Mouse (Mus musculus) forebrain, embryonic 13.5 days (tissue): Measurements from ENCODE around the gene BC048507. TPM values are rescaled to one million over a fixed set of nuclear protein-coding genes. Genes with fewer than 3 reads are reported as not detected.
"Not testable (repeated sequence)": the region's sequence is repeated elsewhere in the genome, so short reads cannot be mapped to it uniquely, and the experiment has no call there.

ENCODE experiments used
- ATAC-seq: fragments of 200-750 bp; cut with Nextera tagmentation; 2 replicates; pipeline ENCODE4 v1.8.0; 2017
- H3K27ac ChIP-seq: fragments of 300-500 bp; sonication (generic); 2 replicates; pipeline ENCODE4 v1.5.1; 2015; ENCODE audit warnings: inconsistent platforms, mild to moderate bottlenecking, moderate library complexity
- H3K27me3 ChIP-seq: fragments of 300-500 bp; sonication (generic); 2 replicates; pipeline ENCODE4 v1.6.1; 2015; ENCODE audit warnings: mild to moderate bottlenecking, inconsistent platforms
- H3K36me3 ChIP-seq: fragments of 300-500 bp; sonication (generic); 2 replicates; pipeline ENCODE4 v1.6.1; 2015; ENCODE audit warnings: mild to moderate bottlenecking, inconsistent platforms; ENCODE audit not compliant: poor library complexity, severe bottlenecking
- H3K4me1 ChIP-seq: fragments of 300-500 bp; sonication (generic); 2 replicates; pipeline ENCODE4 v1.6.1; 2015; ENCODE audit warnings: inconsistent platforms
- H3K4me2 ChIP-seq: fragments of 300-500 bp; sonication (generic); 2 replicates; pipeline ENCODE4 v1.6.1; 2015; ENCODE audit warnings: inconsistent platforms, mild to moderate bottlenecking, moderate library complexity
- H3K4me3 ChIP-seq: fragments of 300-500 bp; sonication (generic); 2 replicates; pipeline ENCODE4 v1.5.1; 2015; ENCODE audit warnings: mild to moderate bottlenecking, inconsistent platforms
- H3K9ac ChIP-seq: fragments of 300-500 bp; sonication (generic); 2 replicates; pipeline ENCODE4 v1.6.1; 2015; ENCODE audit warnings: mild to moderate bottlenecking, inconsistent platforms
- H3K9me3 ChIP-seq: fragments of 300-500 bp; sonication (generic); replicated peaks from 2 replicates; pipeline ENCODE4 v1.6.1; 2016; ENCODE audit warnings: inconsistent platforms
- WGBS: fragments of 180-500 bp; shearing (Covaris S2); methylation state at CpG from one replicate; pipeline ENCODE4 v1.1.7; 2015; 5-methylcytosine and 5-hydroxymethylcytosine counted together
- polyA plus RNA-seq: library from polyadenylated mRNA; unstranded; fragments of >200 nt; fragmentation: Nextera tagmentation; extraction: Ambion mirVana; gene quantifications from 2 replicates; pipeline ENCODE4 v1.2.1, GENCODE M21; 2015

BC048507 gene
- polyA plus RNA-seq: not detected in 2 replicates

DNA sequence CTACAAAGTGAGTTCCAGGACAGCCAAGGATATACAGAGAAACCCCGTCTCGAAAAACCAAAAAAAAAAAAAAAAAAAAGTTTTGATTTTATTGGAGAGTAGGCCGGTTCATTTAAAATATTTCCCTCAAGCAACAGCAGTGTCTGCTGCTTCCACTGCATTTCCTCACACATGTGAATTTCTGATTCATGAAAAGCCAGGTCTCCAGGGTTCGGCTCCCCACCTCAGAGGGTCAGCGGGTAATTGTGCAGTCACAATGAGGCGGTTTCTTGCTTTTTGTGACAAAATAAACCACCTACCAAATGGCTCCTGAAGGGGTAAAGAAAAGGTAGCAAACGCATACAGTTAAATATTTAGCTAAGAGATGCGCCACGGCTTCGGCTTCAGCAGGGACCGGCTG lies at the start of gene BC048507:
BC048507 (plus strand) TSS at position 301 of the 400 bp plus-strand sequence.
- H3K9me3 ChIP-seq: no peaks in the 10 kb centered on the region
- no peaks in the 10 kb centered on the region for H3K36me3 ChIP-seq
- H3K27ac ChIP-seq: no peak within 1 kb of the TSS
- ATAC-seq: no peak
- H3K4me2 ChIP-seq: no peak within 1 kb of the TSS
- H3K4me1 ChIP-seq: no peaks in the 10 kb centered on the region
- WGBS: 86% methylated on average over 11 of the region's 11 CpGs
- no peak within 1 kb of the TSS for H3K9ac ChIP-seq
- no peaks in the 10 kb centered on the region for H3K27me3 ChIP-seq
- H3K4me3 ChIP-seq: no peak within 1 kb of the TSS

DNA sequence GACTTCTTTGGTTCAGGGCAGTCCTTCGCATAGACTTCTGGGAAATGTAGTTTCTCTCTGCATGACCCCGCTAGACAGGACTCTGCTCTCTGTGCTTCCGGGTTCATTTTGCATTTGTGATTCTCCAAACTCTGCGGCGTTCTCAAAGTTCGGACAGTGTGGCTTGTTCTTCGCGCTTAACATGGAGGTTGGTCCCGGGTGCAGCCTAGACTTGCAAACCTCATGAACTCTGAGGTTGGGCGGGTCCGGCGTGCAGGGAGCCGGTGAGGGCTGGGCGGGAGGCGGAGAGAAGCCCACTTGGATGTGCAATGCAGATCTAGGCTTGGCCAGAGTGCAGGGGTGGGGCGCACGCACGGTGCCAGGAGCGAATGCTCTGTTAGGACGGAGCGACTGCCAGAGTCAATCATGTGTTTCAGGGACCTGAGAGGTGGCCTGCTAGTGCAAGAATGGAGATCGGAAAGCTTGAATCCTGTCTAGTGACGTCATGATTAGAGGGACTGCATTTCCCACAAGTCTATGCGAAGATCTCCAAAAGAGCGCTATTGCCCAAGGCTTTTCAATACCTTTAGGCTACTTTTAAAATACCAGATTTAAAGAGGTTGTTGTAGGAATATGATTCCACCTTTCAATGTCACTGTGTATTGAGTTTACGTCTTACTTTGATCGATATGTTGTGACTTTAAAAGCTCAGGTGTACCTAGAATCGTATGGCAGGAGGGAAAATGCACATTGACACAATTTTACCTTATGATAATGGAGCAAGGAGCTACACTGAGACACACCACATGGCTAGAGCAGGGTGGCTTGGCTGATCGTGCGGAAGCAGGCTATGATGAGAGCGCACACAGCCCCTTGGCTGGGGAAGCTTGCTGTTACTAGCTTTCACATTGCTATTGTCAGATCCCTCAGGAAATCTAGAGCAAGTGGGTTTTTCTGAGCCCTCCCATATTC lies 49.1 kb upstream of the BC048507 start, which contains the start of gene Zfp273:
Zfp273 (plus strand) TSS at position 31 of the 951 bp plus-strand sequence.
- H3K27ac ChIP-seq: peak within 1 kb of the TSS; percentile 80; the same call in 1 of the 2 replicates
- H3K27me3 ChIP-seq: no peaks in the 10 kb centered on the region
- H3K4me3 ChIP-seq: peak within 1 kb of the TSS; percentile 73
- H3K9ac ChIP-seq: peak within 1 kb of the TSS; percentile 69
- H3K4me2 ChIP-seq: peak within 1 kb of the TSS; percentile 70
- peaks cover 15% of the 10 kb centered on the region for H3K36me3 ChIP-seq
- ATAC-seq: peak; percentile 96
- WGBS: 3% methylated on average over 31 of the region's 31 CpGs
- peaks cover 3% of the 10 kb centered on the region; the same call in 1 of the 2 replicates for H3K4me1 ChIP-seq
- H3K9me3 ChIP-seq: peaks cover 13% of the 10 kb centered on the region; the same call in 1 of the 2 replicates

DNA sequence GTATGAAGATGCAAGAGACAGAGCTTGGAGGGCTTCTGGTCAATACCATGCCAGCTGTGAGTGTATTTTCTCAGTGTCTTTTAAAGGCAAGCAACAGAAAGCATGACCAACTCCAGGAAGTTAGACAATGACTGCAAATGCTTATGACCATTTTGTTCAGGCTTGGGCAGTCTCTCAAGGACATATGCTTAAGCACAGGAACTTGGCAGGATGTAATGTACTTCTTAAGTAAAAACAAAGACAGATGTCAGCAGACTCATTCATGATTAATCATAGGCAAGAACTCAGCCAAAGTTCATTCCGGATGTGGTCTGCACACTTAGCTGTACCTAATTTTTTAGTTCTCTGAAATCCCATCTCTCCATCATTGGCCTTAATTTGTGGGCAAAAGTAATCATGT lies 44.5 kb upstream of the BC048507 start:
- Histone ChIP-seq H3K36me3 (peaks cover 43% of the 10 kb centered on the region), H3K27me3 (no peaks in the 10 kb centered on the region), H3K4me2 (no peak overlapping the region), H3K9ac (no peak overlapping the region), H3K4me3 (no peak overlapping the region), H3K4me1 (peaks cover 3% of the 10 kb centered on the region; the same call in 1 of the 2 replicates), H3K27ac (no peak overlapping the region), H3K9me3 (peaks cover 27% of the 10 kb centered on the region)
- WGBS: 89% methylated on average over 1 of the region's 1 CpGs
- ATAC-seq: no peak

DNA sequence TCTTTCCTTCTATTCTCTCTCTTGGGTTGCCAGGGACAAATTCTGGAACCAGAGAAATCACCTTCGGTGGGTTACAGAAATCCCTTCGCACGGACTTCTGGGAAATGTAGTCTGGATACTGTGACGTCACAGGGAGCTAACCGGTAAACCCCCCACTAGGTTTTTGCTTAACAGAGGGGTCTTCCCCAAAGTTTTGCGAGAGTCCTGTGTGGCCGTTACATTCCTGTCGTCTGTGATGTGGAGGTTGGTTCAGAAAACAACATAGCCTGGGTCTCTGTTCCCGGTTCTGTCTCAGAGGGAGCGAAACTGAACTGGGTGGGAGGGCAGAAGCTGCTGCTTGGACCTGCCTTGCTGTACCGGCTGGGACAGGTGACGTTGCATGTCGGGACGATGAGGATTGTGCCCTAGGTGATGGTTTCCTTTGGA lies 32.2 kb upstream of the BC048507 start, which contains the start of gene Gm10037:
Gm10037 (plus strand) TSS at position 196 of the 426 bp plus-strand sequence.
- peaks cover 12% of the 10 kb centered on the region for H3K36me3 ChIP-seq
- WGBS: 4% methylated on average over 14 of the region's 14 CpGs
- H3K4me1 ChIP-seq: peaks cover 3% of the 10 kb centered on the region; the same call in 1 of the 2 replicates
- peak within 1 kb of the TSS; percentile 56 for H3K4me3 ChIP-seq
- H3K9ac ChIP-seq: peak within 1 kb of the TSS; percentile 71
- H3K9me3 ChIP-seq: peaks cover 5% of the 10 kb centered on the region; the same call in 1 of the 2 replicates
- peak within 1 kb of the TSS; percentile 63 for H3K4me2 ChIP-seq
- no peak within 1 kb of the TSS for H3K27ac ChIP-seq
- H3K27me3 ChIP-seq: no peaks in the 10 kb centered on the region
- peak; percentile 85 for ATAC-seq

DNA sequence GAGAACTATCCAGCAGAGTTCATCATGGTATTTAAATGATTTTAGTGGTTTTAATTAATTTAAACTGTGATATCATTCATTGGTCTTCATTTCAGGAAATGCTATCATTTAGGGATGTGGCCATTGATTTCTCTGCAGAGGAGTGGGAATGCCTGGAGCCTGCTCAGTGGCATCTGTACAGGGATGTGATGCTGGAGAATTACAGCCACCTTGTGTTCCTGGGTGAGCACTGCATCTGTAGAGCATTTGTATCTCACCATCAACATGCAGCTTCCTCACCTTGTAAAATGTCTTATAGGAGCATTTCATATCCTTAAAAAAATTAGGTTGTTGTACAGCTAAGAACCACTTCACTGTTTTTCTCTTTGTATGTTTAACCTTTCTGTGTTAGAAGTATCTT lies 30.0 kb upstream of the BC048507 start:
- ATAC-seq, H3K9me3 ChIP-seq, H3K9ac ChIP-seq, H3K27ac ChIP-seq, H3K4me1 ChIP-seq, H3K27me3 ChIP-seq, H3K4me2 ChIP-seq, H3K36me3 ChIP-seq, H3K4me3 ChIP-seq: not testable (repeated sequence)

DNA sequence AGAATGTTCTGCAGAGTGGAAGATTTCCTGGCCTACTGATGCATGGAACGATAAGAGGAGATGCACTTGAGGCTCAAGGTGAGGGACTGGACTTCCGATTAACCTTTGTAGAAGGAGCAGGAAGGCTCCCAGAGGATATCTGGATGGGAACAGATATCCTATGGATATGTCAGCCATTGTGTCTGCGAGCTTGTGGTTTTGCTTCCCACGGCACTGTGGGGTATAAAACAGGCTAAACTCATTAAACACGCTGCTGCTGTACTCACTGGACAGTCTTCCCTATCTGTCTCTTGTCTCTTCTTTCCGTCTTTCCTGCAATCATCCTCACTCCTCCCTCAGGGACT lies 19.4 kb upstream of the BC048507 start:
- peak overlapping the region; percentile 56 for H3K4me2 ChIP-seq
- H3K9ac ChIP-seq: peak overlapping the region; percentile 54
- WGBS: 51% methylated on average over 6 of the region's 6 CpGs
- H3K36me3 ChIP-seq: no peaks in the 10 kb centered on the region
- H3K4me1 ChIP-seq: peaks cover 4% of the 10 kb centered on the region; the same call in 1 of the 2 replicates
- no peaks in the 10 kb centered on the region for H3K27me3 ChIP-seq
- ATAC-seq: no peak; the same call in 1 of the 2 replicates
- H3K9me3 ChIP-seq: no peaks in the 10 kb centered on the region
- H3K4me3 ChIP-seq: peak overlapping the region; percentile 39
- no peak overlapping the region for H3K27ac ChIP-seq

DNA sequence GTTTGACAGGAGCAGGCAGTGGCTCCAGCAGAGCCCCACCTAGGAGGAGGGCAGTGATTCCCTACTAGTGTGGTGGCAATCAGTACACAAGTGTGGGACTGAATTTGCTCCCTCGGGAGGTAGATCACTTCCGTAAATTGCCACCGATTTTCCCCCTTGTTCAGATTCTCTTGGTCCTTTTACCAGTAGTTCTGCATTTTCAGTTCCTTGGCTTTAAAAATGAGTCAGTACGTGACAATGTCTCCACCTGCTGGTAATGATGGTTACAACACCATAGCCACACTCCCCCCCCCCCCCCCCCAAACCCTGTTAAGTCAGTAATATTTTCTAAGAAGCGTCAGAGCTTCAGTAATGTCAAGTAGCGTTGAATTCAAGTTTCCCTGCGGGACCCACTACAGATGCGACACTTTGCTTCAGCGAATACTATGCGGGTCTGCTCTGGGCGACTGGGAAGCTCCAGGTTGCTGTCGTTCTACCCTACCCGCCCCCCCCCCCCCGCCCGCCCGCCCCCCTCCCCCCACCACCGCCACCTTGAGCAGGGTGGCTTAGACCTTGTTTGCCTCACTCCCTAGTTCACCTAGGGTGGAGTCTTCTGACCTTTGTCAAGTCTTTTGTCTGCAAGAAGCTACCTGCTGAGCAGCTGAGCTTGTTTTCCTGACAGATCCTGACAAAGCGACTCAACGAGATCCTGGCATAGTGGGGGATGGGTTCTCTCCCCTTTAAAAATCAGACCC lies 18.8 kb upstream of the BC048507 start:
- Histone ChIP-seq H3K27ac (no peak overlapping the region), H3K4me1 (peaks cover 4% of the 10 kb centered on the region; the same call in 1 of the 2 replicates), H3K9me3 (no peaks in the 10 kb centered on the region), H3K27me3 (no peaks in the 10 kb centered on the region), H3K9ac (peak overlapping the region; percentile 54), H3K36me3 (no peaks in the 10 kb centered on the region), H3K4me2 (peak overlapping the region; percentile 56), H3K4me3 (peak overlapping the region; percentile 39)
- under 1% methylated on average over 13 of the region's 19 CpGs for WGBS
- peak; percentile 88 for ATAC-seq

DNA sequence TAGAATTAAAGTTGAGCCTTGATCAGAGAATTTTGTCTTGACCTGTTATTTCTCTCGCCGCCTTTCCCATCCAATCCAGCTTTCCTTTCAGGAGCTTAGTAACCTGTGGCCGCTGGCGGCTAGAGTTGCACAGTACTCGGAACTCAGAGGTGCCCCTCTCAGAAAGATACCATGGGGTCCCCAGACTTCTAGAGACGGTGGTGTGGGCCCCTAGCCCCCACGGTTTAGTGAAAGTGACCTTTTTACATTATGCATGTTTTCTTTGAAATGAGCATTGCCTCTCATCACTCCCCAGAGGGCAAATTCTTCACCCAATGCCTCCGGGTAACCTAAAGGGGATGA lies 18.3 kb upstream of the BC048507 start:
- H3K27me3 ChIP-seq: no peaks in the 10 kb centered on the region
- no peaks in the 10 kb centered on the region for H3K9me3 ChIP-seq
- 15% methylated on average over 8 of the region's 8 CpGs for WGBS
- peak overlapping the region; percentile 39 for H3K4me3 ChIP-seq
- peak overlapping the region; percentile 56 for H3K4me2 ChIP-seq
- H3K27ac ChIP-seq: no peak overlapping the region
- peaks cover 4% of the 10 kb centered on the region; the same call in 1 of the 2 replicates for H3K4me1 ChIP-seq
- peak overlapping the region; percentile 51 for H3K9ac ChIP-seq
- peak; percentile 62 for ATAC-seq
- no peaks in the 10 kb centered on the region for H3K36me3 ChIP-seq

DNA sequence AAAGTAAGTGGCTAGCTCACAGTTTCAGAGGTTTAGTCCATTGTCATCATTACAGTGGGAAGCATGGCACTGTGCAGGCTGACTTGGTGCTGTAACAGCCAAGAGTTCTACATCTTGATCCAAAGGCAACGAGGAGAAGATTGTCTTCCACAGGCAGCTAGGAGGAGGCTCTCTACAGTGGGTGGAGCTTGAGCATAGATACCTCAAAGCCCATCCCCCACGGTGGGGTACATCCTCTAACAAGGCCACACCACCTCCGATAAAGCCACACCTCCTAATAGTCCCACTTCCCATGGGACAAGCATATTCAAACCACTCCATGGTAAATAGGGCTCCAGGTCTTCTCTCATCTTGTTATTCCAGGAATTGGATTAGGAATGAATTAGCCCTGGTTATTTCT lies 12.8 kb upstream of the BC048507 start:
- H3K27me3 ChIP-seq: no peaks in the 10 kb centered on the region
- ATAC-seq: no peak
- WGBS: 86% methylated on average over 3 of the region's 3 CpGs

DNA sequence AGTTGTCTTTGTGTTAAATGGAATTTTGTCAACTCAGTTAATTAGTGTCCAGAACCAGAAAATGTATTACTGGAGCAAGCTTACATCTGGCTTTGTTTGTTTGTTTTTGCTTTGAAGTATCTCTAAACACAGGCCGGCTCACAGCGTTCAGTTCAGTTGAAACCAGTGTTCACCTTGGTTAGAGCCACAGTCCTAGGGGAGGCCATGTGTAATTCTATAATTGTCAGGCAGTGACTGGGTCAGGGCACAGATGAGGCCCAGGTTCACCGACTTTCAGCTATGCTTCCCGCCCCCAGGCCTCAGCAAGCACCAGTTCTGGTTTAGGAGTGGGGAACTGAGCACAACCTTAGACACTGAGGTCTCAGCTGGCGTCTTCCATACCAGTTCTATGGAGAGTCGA lies 10.0 kb upstream of the BC048507 start:
- Histone ChIP-seq H3K36me3 (no peaks in the 10 kb centered on the region), H3K27ac (no peak overlapping the region), H3K27me3 (no peaks in the 10 kb centered on the region), H3K4me2 (no peak overlapping the region), H3K4me1 (no peaks in the 10 kb centered on the region), H3K9me3 (no peaks in the 10 kb centered on the region), H3K9ac (no peak overlapping the region), H3K4me3 (no peak overlapping the region)
- WGBS: 89% methylated on average over 6 of the region's 6 CpGs
- ATAC-seq: no peak

More for the DNA sequence above, 12.8 kb upstream of the BC048507 start:
- Histone ChIP-seq H3K36me3 (no peaks in the 10 kb centered on the region), H3K27ac (no peak overlapping the region), H3K9ac (no peak overlapping the region), H3K4me1 (no peaks in the 10 kb centered on the region), H3K9me3 (no peaks in the 10 kb centered on the region), H3K4me3 (no peak overlapping the region), H3K4me2 (no peak overlapping the region)

DNA sequence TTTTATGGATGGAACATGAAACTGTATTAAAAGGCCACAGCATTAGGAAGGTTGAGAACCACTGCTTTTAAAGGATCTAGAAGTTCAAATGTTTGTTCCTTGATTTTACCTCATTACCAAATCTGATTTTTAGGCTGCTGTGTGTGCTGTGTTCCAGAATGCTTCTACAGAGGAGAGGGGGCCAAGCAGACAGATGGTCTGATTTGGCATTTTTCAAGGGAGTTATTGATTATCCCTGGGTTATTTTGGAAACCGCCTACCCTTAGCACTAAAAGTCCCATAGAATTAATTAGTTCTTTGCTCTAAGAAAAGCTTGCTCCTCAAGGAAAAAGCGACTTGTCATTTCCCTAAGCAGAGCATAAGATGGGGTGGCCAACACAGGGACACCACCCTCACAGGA lies 9.1 kb upstream of the BC048507 start:
- no peaks in the 10 kb centered on the region for H3K4me1 ChIP-seq
- 83% methylated on average over 2 of the region's 2 CpGs for WGBS
- ATAC-seq: no peak

DNA sequence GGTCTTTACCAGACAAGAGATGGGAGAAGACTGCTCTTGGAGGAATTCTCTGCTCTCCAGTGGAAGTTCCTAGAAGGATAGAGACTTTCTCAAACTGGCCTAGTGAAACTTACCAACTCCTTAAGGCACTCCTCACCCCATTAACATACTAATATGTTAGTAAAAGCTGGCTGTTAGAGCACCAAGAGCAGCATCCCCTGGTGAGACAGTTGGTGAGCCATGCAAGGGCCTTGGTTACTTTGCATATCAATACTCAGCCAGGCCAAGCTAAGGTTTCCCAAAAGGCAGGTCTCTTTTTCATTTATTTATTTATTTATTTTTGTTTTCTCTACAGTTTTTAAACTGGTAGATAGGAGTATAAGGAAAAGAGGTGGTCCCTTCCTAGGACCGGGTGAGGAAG lies 5.8 kb upstream of the BC048507 start:
- 22% methylated on average over 1 of the region's 1 CpGs for WGBS
- no peak for ATAC-seq
- H3K9ac ChIP-seq: no peak overlapping the region

More for the DNA sequence above, 9.1 kb upstream of the BC048507 start:
- Histone ChIP-seq H3K9ac (no peak overlapping the region), H3K36me3 (no peaks in the 10 kb centered on the region), H3K27ac (no peak overlapping the region), H3K27me3 (no peaks in the 10 kb centered on the region), H3K4me2 (no peak overlapping the region), H3K9me3 (no peaks in the 10 kb centered on the region), H3K4me3 (no peak overlapping the region)

More for the DNA sequence above, 5.8 kb upstream of the BC048507 start:
- no peaks in the 10 kb centered on the region for H3K27me3 ChIP-seq
- H3K9me3 ChIP-seq: no peaks in the 10 kb centered on the region
- H3K4me2 ChIP-seq: no peak overlapping the region
- no peak overlapping the region for H3K27ac ChIP-seq
- H3K4me1 ChIP-seq: no peaks in the 10 kb centered on the region
- no peaks in the 10 kb centered on the region for H3K36me3 ChIP-seq
- H3K4me3 ChIP-seq: no peak overlapping the region
